Mouse (Mus musculus) common myeloid progenitor, adult 5-6 weeks (primary cell): ENCODE results near the gene Cttnbp2. TPM values are rescaled to one million over a fixed set of nuclear protein-coding genes. Genes with fewer than 3 reads are reported as not detected.

Source experiments
- ATAC-seq: replicated peaks from 2 replicates; pipeline ENCODE4 v1.8.0; 2016; ENCODE audit warnings: low read depth, mild to moderate bottlenecking, moderate TSS enrichment, inconsistent platforms; ENCODE audit not compliant: poor library complexity, severe bottlenecking
- total RNA-seq: library from RNA; stranded (forward); fragments of 200-1000, 187-1606 nt; gene quantifications from 2 replicates; pipeline ENCODE4 v1.2.3, GENCODE M21; 2017

Gene Cttnbp2
- total RNA-seq, 1 experiment from 2014 or later: not detected

- ATAC-seq: no peak
These were observed 40.1 kb downstream of the Cttnbp2 start for GRCm38 (mm10) chr6:18474541-18474940.

- 0 out of 2 replicates have a peak, but pooled peaks have one; percentile 29 for ATAC-seq
These were observed 45.4 kb downstream of the Cttnbp2 start for GRCm38 (mm10) chr6:18469206-18469605.

- ATAC-seq: no peak
These were observed 46.9 kb downstream of the Cttnbp2 start for GRCm38 (mm10) chr6:18467777-18468176.

GRCm38 (mm10) chr6:18466227-18466626 lies 48.4 kb downstream of the Cttnbp2 start:
- ATAC-seq: no peak

GRCm38 (mm10) chr6:18465626-18466025 lies 49.0 kb downstream of the Cttnbp2 start:
- no peak for ATAC-seq

GRCm38 (mm10) chr6:18459657-18460056 lies 55.0 kb downstream of the Cttnbp2 start:
- no peak for ATAC-seq

- no peak for ATAC-seq
These were observed 64.0 kb downstream of the Cttnbp2 start for GRCm38 (mm10) chr6:18450551-18451193.

- ATAC-seq: no peak
These were observed 66.6 kb downstream of the Cttnbp2 start for GRCm38 (mm10) chr6:18448078-18448477.

- ATAC-seq: no peak
These were observed 67.7 kb downstream of the Cttnbp2 start for GRCm38 (mm10) chr6:18446917-18447316.

- ATAC-seq: no peak
These were observed 68.3 kb downstream of the Cttnbp2 start for GRCm38 (mm10) chr6:18446359-18446758.

GRCm38 (mm10) chr6:18445747-18446146 lies 68.9 kb downstream of the Cttnbp2 start:
- ATAC-seq: no peak

- ATAC-seq: no peak
These were observed 72.3 kb downstream of the Cttnbp2 start for GRCm38 (mm10) chr6:18442303-18442702.

GRCm38 (mm10) chr6:18440918-18441532 lies 73.6 kb downstream of the Cttnbp2 start:
- no peak; the same call in 1 of the 2 replicates for ATAC-seq

GRCm38 (mm10) chr6:18436127-18436812 lies 78.4 kb downstream of the Cttnbp2 start:
- ATAC-seq: no peak

GRCm38 (mm10) chr6:18434828-18435531 lies 79.7 kb downstream of the Cttnbp2 start:
- peak; percentile 71 for ATAC-seq

- peak; percentile 53 for ATAC-seq
These were observed 80.3 kb downstream of the Cttnbp2 start for GRCm38 (mm10) chr6:18434355-18434754.

- ATAC-seq: no peak
These were observed 82.3 kb downstream of the Cttnbp2 start for GRCm38 (mm10) chr6:18432362-18432761.

GRCm38 (mm10) chr6:18431891-18432290 lies 82.8 kb downstream of the Cttnbp2 start:
- ATAC-seq: no peak

GRCm38 (mm10) chr6:18430062-18430461 lies 84.6 kb downstream of the Cttnbp2 start:
- ATAC-seq: no peak

- no peak for ATAC-seq
These were observed 89.8 kb downstream of the Cttnbp2 start for GRCm38 (mm10) chr6:18424822-18425221.

- ATAC-seq: no peak
These were observed 90.3 kb downstream of the Cttnbp2 start for GRCm38 (mm10) chr6:18424367-18424766.
